Mouse (Mus musculus) thymus, adult 2 months (tissue): ENCODE measurements at regions not wholly inside any gene's neighbourhood (a gene's known extent, or its start where the extent isn't known, plus 50 kb on each side); places are given as distances from the start of the nearest gene placed in this dataset.

Source experiments
- CTCF ChIP-seq: fragments of 200-500 bp; IDR thresholded peaks from 2 replicates; pipeline ENCODE4 v1.5.1; 2012; ENCODE audit warnings: mild to moderate bottlenecking, control low read depth, low read length, moderate library complexity, borderline replicate concordance; ENCODE audit not compliant: control insufficient read depth, poor library complexity, insufficient read depth; ENCODE audit errors: extremely low read depth
- POLR2A ChIP-seq: fragments of 200-500 bp; IDR thresholded peaks from 2 replicates; pipeline ENCODE4 v1.6.1; 2012; ENCODE audit warnings: mild to moderate bottlenecking, low read length, control low read depth, moderate library complexity; ENCODE audit not compliant: control insufficient read depth, poor library complexity, insufficient read depth; ENCODE audit errors: extremely low read depth

GRCm38 (mm10) chr1:73641456-73641855 lies 482.8 kb downstream of the Tns1 start:
- TF ChIP-seq POLR2A (no peak), CTCF (no peak)
